Mouse (Mus musculus): ENCODE measurements at regions not wholly inside any gene's neighbourhood (a gene's known extent, or its start where the extent isn't known, plus 50 kb on each side); places are given as distances from the start of the nearest gene placed in this dataset.
A peak's percentile ranks its signal among the peaks of the same experiment; 100 is the strongest.

DNA sequence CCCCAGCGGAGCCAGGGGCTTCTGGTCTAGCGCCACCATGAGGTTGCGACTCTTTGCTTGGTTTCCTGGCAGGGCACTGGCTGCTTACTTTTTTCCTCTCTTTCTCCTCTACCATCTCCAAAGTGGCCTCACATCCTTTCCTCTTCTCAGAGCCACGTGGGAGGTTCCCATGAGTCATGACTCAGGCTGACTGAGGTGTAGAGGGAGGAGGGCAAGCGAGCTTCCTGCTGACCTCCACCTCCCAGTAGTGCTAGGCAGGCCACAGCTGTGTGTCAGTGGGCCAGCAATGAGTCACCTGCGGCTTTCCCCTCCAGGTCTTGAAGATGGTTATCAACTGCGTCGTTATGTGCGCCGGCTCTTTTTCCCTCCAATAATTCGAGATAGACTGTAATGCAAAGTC, 123.6 kb downstream of the Gadd45g start:
- TF ChIP-seq CTCF (IDR thresholded peaks at IDR 0.05; ENCODE audit: low read depth) (peak; percentile 48; the same call in 1 of the 2 replicates), EP300 (optimal IDR thresholded peaks at IDR 0.05) (no peak)
